Mouse (Mus musculus) lung, postnatal 36 days (tissue): ENCODE results near the gene Arl5c.

ENCODE experiments used
- DNase-seq: peaks from one replicate; pipeline ENCODE4 v3.0.0; 2022; ENCODE audit warnings: mixed read lengths

Gene Arl5c

GRCm38 (mm10) chr11:97988530-97989096 is 7.4 kb downstream of the Arl5c start:
- peak; percentile 95 for DNase-seq

GRCm38 (mm10) chr11:97987551-97988526 is 8.1 kb downstream of the Arl5c start:
- peak; percentile 98 for DNase-seq

- DNase-seq = no peak
These were observed 9.1 kb downstream of the Arl5c start for GRCm38 (mm10) chr11:97986738-97987465.

- peak; percentile 49 for DNase-seq
These were observed 10.0 kb downstream of the Arl5c start, which contains the start of gene Plxdc1 for GRCm38 (mm10) chr11:97985727-97986677. Gene Plxdc1 (minus strand): TSS chr11:97986444.

GRCm38 (mm10) chr11:97983983-97984382 is 12.0 kb downstream of the Arl5c start:
- no peak for DNase-seq

GRCm38 (mm10) chr11:97983506-97983905 is 12.5 kb downstream of the Arl5c start:
- DNase-seq = no peak

- DNase-seq = no peak
These were observed 13.3 kb downstream of the Arl5c start for GRCm38 (mm10) chr11:97982721-97983120.

GRCm38 (mm10) chr11:97980531-97980966 is 15.4 kb downstream of the Arl5c start:
- DNase-seq = no peak

GRCm38 (mm10) chr11:97979824-97980495 is 16.0 kb downstream of the Arl5c start:
- DNase-seq = no peak

- no peak for DNase-seq
These were observed 17.6 kb downstream of the Arl5c start for GRCm38 (mm10) chr11:97978392-97978791.

GRCm38 (mm10) chr11:97977797-97978196 is 18.2 kb downstream of the Arl5c start:
- DNase-seq = no peak

- no peak for DNase-seq
These were observed 21.2 kb downstream of the Arl5c start for GRCm38 (mm10) chr11:97974746-97975145.

- DNase-seq = no peak
These were observed 21.8 kb downstream of the Arl5c start for GRCm38 (mm10) chr11:97974141-97974540.

- DNase-seq = no peak
These were observed 23.5 kb downstream of the Arl5c start for GRCm38 (mm10) chr11:97972434-97972833.

- peak; percentile 72 for DNase-seq
These were observed 24.7 kb downstream of the Arl5c start for GRCm38 (mm10) chr11:97971232-97971631.

GRCm38 (mm10) chr11:97970771-97971170 is 25.2 kb downstream of the Arl5c start:
- DNase-seq = no peak

GRCm38 (mm10) chr11:97968385-97968784 is 27.6 kb downstream of the Arl5c start:
- DNase-seq = no peak

GRCm38 (mm10) chr11:97967114-97967513 is 28.9 kb downstream of the Arl5c start:
- DNase-seq = no peak

GRCm38 (mm10) chr11:97960907-97961306 is 35.1 kb downstream of the Arl5c start:
- DNase-seq = peak; percentile 34

- no peak for DNase-seq
These were observed 36.7 kb downstream of the Arl5c start for GRCm38 (mm10) chr11:97959300-97959680.

- DNase-seq = no peak
These were observed 37.2 kb downstream of the Arl5c start for GRCm38 (mm10) chr11:97958641-97959299.
